Mouse (Mus musculus): ENCODE measurements around the gene Ube2e3. TPM values are rescaled to one million over a fixed set of nuclear protein-coding genes. Genes with fewer than 3 reads are reported as not detected.

Ube2e3 gene
- total RNA-seq, 1 experiment from 2014 or later = 61.0 TPM

DNA sequence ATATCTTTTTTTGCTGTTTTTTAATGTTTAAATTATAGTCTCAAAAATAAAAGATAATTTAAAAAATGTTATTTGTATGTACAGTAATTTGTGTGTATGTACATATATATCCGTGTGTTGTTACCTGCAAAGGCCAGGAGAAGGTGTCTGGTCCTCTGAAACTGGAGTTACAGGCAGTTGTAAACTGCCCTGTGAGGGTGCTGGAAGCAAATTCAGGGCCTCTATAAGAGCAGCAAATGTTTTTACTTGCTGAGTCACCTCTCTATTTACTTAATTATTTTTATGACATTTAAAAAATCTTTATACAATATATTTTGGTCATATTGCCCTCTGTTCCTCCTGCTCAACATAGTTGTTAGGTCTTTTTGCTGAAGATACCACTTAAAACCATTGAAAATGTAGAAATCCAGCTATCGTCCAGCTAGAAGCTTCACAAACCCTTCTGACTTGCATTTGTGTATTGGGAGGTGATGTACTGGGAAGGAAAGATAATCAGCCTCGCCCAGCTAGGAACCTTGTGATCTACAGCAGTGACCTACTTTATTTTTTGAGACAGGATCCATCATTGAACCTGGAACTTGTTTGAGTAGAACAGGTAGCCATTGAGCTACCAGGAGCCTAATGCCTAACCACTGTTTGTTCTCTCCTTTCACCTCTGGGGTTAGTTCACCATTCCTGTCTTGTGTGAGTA is 15.0 kb downstream of the Ube2e3 start:
- DNase-seq = no peak

DNA sequence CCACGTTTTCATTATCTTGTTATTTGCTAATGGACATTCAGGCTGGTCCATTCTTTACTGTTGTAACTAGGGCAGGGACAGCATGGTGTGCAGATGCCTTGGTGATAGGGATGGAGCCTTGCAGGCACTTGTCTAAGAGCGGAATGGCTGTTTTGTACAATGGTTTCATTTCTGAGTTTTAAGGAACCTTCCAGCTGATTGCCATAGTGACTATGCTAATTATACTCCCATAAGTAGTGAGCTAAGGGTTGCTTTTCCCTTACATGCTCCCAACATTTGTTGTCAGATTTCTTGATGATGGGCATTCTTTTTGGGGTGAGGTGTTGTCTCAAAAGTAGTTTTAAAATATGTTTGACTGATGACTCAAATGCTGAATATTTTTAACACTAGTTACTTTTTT is 18.5 kb downstream of the Ube2e3 start:
- no peak for DNase-seq

DNA sequence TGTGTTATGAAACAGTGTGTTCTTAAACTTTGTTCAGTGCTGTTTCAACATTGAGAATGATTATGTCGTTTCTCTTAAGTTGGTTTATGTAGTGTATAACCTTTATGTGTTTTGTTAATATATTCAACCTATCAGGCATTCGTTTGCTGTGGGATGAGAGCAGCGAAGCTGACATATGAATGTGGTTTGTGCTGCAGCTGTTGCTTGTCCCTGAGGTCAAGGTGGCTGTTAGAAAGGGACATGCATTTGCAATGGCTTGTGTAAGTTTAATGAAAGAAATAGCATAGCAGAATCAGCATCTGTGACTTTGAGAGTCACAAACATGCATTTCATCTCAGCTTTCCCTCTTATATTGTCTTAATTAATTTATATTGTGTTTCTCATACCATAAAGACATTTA is 20.3 kb downstream of the Ube2e3 start:
- DNase-seq = no peak

DNA sequence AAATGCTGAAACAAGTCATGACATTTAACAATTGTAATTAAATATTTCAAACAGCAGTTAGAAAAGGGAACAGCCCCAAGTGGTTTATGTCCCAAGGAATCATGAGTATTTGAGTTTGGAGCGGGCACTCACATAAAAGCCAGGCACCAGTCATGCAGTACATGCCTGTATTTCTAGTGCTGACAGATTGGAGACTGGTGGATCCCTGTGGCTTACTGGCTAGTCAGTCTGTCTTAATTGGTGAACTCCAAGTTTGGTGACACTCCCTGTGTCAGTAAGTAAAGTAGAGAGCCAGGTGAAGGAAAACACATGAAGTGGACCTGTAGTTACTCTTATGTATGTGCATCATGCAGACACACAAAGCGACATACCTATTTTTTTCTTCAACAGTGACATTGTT is 27.3 kb downstream of the Ube2e3 start:
- no peak for DNase-seq

DNA sequence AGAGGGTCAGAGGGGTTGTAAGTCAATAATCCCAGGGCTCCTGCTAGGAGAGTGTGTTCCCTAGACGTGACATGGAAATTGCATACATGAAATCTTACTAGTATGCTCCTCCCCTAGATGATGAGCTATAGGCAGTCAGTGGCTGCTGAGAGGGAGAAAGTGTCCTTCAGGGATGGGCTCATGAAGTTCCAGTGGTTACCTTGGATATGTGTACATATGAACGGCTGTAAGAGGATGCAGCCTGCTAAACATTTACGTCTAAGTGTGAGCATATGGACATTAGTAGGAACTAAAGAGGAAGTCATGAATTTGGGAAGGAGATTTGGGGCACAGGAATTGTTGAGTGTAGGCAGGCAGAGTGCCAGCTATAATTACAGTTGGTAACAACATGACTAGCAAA is 38.0 kb downstream of the Ube2e3 start:
- no peak for DNase-seq

DNA sequence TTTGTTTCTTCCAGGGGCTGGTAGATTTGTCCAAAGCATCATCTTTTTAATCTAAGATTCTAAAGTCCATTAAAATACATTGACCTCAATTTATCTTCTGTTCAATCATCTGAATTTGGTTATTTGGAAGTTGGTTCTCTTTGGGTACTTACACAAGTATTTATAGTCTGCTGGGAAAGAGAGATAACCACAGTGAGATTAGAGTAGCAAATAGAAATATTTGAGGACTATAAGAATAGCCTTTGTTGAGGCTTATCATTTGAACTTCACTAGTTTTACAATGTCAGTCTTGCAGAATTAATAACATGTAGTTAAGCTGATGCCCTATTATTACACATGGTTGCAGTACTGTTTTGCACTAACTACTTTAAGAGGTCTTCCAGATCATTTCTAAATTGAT is 43.6 kb downstream of the Ube2e3 start:
- no peak for DNase-seq

DNA sequence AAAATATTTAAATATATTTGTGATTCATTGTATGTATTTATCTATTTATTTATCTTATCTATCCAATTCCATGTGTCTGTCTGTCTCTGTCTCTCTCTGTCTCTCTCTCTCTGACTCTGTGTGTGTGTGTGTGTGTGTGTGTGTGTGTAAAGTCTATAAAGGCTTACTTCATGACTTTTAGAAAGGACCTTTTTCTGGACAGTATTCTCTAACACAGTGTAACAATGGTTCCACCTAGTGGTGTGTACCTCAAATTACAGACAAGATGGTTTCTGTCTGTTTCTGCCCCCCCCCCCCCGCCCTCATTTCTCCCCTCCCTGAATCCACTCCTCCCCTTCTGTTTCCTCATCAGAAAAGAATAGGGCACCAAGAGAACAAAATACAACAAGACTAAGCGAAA is 46.9 kb downstream of the Ube2e3 start:
- no peak for DNase-seq

DNA sequence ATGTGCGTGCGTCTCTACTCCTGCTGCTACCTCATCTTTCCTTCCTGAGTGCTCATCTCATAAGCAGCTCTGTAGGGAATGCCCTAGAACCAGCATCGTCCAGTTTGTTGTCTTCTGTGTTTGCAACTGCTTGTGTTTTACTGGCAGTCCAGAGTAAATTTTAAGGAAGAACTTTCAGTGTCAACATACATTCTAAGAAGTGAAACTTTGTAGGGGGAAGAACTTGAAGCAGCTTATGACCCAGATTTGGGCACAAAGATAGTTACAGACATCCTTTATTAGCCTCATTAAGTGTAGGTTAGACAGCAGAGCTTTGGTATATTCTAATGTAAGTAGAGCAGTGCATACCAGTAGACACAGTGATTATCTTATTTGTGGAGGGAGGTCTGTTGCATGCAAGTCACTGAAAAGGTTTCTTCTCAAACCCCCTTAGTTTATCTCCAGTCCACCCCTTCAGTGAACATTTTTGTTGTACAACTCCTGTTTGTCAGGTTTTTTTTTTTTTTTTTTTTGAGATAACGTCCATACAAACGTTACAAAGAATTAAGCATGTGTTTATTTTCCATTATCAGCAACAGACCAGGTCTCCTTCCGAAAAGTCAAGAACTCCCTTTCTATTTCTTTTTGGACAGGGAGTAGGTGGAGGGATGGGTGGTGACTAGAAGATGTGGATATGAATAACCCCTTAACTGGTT is 55.2 kb downstream of the Ube2e3 start:
- no peak for DNase-seq

DNA sequence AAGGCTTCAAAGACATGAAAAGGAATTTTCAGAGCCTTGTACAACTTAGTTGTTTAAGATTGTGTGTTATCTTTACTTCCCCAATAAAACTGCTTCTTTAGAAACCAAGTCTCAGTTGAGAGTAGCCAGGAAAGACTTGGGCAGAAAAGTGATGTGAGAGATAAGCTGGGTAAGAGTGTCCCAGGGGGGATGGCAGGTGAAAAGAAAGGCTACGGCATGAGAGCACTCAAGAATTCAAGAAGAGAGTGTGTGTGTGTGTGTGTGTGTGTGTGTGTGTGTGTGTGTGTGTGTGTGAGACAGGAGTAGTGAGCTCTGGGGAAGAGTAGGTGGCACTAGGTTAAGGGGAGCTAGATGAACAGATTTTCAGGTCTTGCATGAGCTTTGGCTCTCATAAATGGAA is 57.9 kb downstream of the Ube2e3 start:
- no peak for DNase-seq

DNA sequence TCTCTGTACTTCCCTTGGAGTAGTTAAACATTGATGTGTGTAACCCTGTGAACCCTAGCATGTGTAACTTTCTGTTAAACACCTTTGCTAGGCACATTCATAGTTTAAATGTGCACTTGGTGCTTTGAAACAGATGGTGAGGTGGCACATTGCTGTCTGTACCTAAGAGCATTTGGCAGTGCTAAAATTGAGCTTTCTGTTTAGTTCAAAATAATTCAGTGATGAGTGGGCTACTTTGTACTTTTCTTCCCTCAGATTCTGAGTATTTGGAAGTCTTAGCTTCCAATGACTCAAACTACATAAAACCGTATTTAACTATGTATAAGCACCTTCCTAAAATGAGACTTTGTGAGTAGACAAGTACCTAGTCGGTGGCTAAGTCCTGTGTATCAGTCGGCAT is 59.7 kb downstream of the Ube2e3 start:
- no peak for DNase-seq

DNA sequence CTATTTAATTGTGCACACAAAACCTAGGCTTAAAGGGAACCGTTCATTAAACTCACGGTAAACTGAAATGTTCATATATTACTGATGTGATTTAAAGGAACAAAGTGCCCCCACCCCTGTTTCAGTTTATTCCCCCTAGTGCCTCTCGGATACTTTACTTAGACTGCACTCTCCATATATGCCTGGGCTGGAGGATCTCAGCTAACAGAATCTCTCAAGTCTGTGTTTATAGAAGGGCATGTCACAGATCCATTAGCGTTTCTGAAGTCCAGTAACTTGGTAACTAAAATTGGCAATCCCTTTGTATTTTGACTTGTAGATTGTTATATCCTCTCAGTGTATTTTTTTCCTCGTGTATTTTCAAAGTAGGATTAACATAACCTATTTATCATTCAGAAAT is 60.2 kb downstream of the Ube2e3 start:
- no peak for DNase-seq

DNA sequence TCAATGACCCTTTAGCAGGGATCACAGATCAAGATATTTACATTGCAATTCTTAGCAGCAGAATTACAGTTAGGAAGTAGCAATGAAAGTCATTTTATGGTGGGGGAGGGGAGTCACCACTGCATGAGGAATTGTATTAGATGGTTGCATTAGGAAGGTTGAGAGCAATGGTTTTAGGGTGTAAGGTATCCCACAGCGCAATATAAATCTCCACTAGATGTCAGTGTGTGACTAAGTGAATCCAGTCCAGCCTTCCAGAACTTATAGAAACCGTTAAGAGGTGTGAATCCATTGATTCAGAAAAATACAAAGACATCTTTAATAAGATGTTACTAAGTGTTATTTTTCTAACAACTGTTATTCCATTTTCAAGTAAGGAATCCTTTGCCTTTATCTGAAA is 63.4 kb downstream of the Ube2e3 start:
- no peak for DNase-seq

DNA sequence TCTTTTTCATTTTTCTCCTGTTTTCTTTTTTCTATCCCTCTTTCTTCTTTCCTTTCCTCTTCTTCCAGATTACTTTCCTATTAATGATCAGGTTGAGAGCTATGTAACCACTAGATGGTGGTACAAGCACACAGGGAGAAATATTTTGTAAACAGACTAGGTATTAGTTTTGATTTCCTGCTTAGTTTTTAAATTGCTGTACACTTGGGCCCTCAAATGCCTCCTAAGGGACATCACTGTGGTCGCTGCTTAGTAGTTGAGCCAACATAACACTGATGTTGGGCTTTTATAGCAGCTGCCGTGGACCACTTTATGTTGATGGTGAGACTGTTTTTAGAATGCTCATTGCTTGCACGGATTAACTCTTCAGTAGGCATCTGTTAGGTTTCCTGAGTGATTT is 91.5 kb downstream of the Ube2e3 start:
- DNase-seq = no peak

DNA sequence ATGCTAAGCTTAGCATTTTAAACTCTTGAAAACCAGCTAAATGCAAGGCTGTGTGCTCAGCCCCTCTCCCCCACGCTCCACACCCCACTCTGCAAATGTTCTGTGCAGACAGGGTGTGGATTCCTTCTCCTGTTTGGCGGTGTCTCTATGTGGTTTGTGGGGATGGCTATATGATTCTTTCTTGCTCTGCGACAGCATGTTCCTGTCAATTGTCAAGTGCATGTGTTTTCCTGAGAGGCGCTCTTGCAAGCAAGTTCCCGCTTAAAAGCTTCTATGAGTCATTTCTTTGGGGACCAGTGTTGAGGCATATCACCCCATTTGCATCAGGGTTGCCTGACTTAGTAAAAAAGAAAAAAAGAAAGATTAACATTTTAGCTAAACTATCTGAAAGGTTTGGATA is 92.4 kb downstream of the Ube2e3 start:
- DNase-seq = no peak

DNA sequence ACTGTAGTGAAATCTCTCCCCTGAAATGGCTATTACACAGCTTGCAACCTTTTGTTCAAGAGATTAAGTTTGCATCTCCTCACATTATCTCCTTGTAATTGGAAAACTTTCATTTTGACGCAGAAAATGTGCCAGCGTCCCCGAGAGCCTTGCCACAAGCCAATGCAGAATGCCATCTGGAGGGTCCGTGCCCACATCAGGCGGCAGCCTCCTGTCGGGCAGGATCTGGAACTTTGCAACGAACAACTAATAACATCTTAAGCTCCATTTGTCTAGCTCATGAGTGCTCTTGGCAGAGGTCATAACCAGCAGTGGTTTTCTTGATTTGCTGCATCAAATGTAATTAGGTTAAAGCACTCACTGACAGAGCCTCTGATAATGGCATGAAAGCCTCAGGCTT is 93.1 kb downstream of the Ube2e3 start:
- no peak for DNase-seq

DNA sequence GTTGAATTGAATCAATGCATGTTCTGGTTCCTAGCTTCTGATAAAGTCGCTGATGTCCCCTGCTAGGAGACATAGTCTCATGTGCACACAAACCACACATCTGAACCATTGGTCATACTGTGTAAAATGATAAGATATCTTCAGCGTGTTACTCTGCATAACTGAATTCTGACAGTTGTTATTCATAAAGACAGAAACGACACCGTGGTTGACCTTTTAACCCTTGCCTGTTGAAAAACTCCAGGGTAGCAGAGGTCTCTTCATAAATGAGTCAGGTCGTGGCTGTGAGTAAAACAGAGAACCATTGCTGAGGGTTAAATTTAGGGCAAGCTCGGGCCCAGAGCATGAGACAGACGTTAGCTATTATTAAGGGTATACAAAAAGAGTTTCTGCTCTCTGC is 93.7 kb downstream of the Ube2e3 start:
- DNase-seq = no peak

DNA sequence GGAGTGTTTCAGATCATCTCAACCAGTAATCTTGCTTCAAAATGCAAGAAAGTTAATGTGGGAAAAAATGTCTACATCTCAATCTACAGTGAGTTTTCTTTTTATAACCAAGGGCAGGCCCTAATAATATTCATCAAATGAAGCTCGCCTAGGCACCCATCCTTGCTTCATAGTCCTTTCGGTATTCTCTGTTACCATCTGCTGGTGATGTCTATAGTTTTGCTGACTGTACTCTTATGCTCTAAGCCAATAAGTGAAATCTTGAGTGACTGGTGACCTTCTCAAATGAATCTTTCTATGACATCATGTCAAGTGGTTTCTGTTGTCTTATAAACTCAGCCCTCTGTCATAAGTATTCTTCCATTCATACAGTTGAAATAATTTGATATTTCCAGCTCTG is 97.1 kb downstream of the Ube2e3 start:
- DNase-seq = no peak

DNA sequence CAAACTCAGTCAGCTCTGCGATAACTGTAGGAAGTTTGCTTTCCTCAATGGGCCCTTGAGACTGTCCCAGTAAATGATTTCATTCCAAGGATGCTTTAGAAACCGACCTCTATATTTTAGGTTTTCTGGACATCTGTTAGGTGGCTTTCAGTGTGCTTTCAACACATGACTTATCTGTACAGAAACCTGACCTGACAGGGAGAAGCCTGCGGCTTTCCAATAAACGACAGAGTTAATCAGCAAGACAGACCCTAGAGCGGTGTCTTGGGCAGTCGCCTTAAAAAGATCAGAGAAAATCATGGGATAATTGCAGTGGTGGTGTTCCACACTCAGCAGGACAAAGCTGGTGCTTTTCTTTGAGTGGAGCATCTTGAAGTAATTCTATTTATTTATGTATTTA is 97.5 kb downstream of the Ube2e3 start:
- no peak for DNase-seq

DNA sequence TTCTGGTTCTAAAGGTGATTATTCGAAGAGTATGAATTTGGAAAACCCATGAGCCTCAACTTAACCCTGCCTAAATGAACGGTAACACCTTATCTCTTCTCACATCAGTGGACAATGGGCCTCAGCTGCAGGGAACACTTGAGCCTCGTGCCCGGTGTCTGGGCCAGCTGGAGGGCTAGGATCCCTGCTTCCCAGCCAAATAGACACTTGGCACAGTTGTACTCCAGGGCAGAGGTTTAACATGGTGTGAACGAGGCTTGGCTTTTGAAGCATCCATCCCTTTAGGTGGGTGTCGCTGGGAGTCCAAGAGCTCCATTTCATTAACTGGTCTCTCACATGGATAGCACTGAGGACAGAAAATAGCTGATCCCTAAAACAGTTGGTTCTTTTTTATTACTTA is 102.2 kb downstream of the Ube2e3 start:
- DNase-seq = no peak

All from adrenal gland, postnatal 14 days (tissue).